Mouse (Mus musculus) G1E-ER4 (cell line): ENCODE measurements around the gene Gal. TPM values are rescaled to one million over a fixed set of nuclear protein-coding genes. Genes with fewer than 3 reads are reported as not detected.

Experiments
- GATA1 ChIP-seq: IDR thresholded peaks from one replicate; pipeline ENCODE4 v1.8.0; 2012; ENCODE audit warnings: low read length, inconsistent platforms
- polyA plus RNA-seq: library from polyadenylated mRNA; stranded (reverse); fragments of >175 nt; gene quantifications from 2 replicates; pipeline ENCODE4 v1.2.3, GENCODE M21; 2012

The Gal gene
- polyA plus RNA-seq, 1 experiment = not detected

DNA sequence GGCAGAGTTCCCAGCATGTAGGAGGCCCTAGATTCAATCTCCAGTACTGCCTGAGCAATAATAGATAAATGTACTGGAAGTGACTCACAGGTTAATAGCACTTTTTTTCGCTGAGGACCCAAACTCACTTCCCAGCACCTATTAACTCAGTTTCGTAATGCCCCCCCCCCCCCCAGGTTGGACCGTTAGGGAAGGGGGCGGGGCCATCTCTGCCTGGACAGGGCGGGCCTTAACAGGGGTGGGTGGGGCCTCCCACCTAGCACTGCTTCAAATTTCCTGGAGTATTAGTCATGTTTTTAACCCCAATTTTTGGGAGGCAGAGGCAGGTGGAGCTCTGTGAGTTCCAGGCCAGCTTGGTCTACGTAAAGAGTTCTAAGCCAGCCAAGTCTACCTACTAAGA is 26.3 kb downstream of the Gal start:
- no peak for TF ChIP-seq GATA1

DNA sequence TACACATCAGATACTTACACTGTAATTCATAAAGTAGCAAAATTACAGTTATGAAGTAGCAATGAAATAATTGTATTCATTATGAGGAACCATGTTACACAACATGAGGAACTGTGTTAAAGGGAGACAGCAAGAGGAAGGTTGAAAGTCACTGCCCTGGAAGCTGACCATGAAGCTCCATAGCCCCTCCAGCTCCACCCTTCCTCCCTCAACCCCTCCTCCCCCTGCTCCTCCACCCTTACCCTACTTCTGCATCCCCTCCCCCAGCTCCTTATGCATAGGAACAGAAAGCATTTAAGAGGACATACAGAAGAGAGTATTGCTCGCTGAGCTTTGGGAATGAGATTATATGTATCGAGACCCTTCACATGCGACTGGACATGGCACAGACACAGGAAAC is 35.7 kb downstream of the Gal start:
- TF ChIP-seq GATA1 = no peak

DNA sequence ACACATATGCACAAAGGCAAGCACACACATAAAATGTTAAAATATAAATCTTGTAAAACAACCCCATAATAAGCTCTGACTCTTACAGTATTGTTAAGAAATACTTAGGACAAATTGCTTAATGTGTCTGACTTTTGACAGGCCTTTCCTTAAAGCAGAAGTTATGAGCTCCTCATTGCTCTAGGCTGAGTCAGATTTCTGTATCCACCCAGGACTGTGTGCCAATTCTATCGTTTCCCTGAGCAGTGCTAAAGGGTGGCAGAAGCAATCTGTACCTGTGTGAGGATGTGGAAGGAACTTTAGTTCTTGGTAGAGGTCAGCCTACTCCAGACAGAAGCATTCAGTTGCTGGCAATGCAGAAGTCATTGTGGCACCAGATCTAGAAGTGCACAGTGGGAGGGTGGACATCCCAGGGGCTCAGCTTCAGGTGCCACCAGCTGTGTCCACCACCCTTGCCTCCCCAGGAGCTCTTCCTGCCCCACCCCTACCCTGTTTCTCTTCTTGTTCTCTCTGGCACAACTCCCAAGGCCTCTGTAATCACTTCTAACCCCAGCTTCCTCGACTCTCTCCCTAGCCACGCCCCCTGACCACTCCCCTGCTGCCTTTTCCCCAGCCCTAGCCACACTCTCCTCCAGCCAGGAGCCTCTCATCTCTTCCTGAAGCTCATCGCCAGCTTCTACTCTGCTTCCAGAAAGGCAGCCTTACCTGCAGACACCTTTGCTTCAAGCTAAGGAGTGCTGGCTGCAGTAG is 37.2 kb downstream of the Gal start:
- no peak for TF ChIP-seq GATA1

DNA sequence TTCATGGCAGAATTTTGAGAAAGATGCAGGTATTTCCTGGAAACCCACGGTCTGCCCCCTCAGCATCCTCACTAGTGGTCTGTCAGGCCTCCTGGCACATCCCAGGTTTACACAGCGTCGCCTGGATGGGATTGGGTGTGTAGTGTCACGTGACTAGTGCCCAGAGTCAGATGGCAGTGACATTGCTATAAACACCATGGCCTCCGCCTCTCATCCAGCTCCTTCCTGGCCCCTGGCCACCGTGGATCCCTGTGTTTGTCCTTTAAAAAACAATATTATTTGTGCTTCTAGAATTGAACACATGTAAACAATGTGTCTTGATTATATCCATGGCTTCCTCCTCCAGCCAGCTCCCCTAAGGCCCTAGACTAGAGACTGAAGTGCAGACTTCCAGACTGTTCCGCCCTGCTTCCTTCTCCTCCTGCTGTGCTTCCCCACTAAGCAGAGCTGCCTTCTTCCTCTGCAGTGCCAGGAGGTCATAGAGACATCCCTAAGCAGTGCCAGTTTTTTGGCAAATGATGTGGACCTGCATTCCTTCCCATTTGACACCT is 38.3 kb downstream of the Gal start:
- no peak for TF ChIP-seq GATA1

DNA sequence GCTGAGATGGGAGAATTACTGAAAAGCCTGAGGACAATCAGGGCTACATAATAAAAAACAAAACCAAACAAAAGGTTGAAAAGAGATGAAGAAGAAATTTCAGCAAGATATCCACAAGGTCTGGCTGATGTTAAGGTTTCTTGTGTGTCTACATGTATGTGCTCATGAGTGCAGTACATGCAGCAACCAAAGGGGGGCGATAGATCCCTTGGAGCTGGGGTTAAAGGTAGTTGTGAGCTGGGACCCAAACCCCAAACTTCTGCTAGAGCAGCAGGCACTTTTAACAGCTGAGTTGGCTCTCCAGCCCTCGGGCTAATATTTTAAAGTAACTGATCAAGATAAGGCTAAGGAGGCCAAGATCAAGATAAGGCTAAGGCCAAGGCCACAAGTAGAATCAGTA is 40.3 kb downstream of the Gal start:
- TF ChIP-seq GATA1 = no peak

DNA sequence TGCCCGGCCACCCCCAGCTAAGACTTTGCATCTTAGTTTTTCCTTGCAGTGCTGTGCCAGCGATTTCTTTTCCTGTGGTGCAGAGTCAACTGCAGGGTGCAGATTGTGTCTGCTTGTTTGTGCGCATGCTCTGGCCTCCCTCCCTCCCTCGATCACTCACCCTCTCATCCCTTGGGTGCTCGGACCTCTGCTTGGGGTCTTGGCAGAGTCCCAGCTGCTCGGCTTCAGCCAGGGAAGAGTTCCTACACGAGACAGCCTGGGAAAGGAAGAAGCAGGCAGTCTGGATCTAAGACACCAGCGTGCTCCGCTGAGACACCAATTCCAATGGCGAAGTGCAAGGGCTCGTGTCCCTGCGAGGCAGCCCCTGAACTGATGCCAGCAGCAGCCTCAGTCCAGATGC is 41.0 kb downstream of the Gal start:
- no peak for TF ChIP-seq GATA1

DNA sequence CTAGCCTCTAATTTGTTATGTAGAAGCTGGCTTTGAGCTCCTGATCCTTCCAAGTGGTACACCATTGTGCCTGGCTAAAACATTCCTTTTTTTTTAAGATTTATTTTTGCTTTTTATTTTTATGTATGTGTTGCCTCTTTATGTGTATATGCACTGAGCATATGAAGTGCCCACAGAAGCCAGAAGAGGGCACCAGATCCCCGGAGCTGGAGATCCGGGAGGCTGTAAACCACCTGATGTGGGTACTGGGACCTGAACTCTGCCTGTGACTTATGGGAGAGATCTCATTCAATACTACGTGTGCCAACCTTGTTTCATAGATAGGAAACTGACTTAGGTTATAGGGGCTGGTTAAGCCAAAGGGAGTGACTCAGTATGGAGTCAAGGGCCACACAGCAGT is 46.1 kb downstream of the Gal start:
- no peak for TF ChIP-seq GATA1

DNA sequence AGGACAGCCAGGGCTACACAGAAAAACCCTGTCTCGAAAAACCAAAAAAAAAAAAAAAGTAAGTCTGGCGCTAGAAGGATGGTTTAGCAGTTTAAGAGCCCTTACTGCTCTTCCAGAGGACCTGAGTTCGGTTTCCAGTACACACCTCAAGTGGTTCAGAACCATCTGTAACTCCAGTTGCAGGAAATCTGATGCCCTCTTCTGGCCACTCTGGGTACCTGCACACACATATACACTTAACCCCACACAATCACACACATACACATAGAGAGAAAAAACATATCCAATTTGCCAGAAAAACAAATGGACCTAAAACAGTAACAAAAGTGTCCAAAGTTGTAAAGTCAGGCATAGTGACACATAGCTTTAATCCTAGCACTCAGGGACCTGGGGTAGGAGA is 49.3 kb downstream of the Gal start:
- no peak for TF ChIP-seq GATA1

DNA sequence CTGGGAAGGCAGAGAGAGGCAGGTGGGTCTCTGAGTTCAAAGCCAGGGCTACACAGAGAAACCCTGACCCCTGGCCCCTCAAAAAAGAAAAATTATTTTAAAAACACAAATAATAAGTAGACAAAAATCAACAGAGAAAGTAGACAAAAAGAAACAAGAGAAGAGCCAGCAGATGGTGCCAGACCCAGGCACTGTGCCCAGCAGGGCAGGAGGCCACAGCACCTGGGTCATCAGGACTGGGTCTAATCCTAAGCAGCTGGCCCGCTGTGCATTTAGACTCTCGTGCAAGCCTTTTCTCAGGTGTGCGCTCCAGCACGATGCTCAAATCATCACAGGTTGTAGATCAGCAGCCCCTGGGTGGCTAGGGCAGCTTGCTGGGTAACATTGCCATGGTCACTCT is 50.8 kb downstream of the Gal start:
- no peak for TF ChIP-seq GATA1

Other genes with a start within 250 kb of the Gal start
- 3.5 and 34.0 TPM in 2 replicates for gene Mrpl21, start 131.6 kb downstream of the Gal start, polyA plus RNA-seq
- gene Ighmbp2, start 131.5 kb downstream of the Gal start, polyA plus RNA-seq = 9.1 and 9.4 TPM in 2 replicates
- gene Cpt1a, start 92.2 kb downstream of the Gal start, polyA plus RNA-seq = 2.1 and 2.3 TPM in 2 replicates
- not detected in 2 replicates for gene Tesmin, start 25.7 kb downstream of the Gal start, polyA plus RNA-seq
- gene Ppp6r3, start 161.2 kb upstream of the Gal start, polyA plus RNA-seq = 48.7 and 92.8 TPM in 2 replicates